Mouse (Mus musculus): ENCODE results near the gene Olfm2.

GRCm38 (mm10) chr9:20743946-20744738, 2.0 kb downstream of the Olfm2 start:
- TF ChIP-seq CTCF (IDR thresholded peaks at IDR 0.05; ENCODE audit: low read depth) (peak; percentile 75), EP300 (optimal IDR thresholded peaks at IDR 0.05) (no peak)

Measured in stomach, postnatal 0 days (tissue).